Comparison of ENCODE assay signal across 21 mouse cellular contexts in genomic region chr6:119758490-119758889, GRCm38 (mm10).
DNase-seq lines count a peak whose midpoint lies in the region; ATAC-seq and TF ChIP-seq lines count a peak whose summit lies in the region.
"Had no signal": no experiment of that assay in that cellular context is flagged by ENCODE, and none has a peak within 500 bp of the region (broad histone marks: within the 10 kb centered on the region; RNA-seq: fewer than 3 reads in every experiment).

No protein-coding gene starts in this region.

- peak; percentile 35; the same call in 1 of the 2 replicates for TF ChIP-seq CTCF in cerebellum, adult 2 months (IDR thresholded peaks at IDR 0.05; ENCODE audit: borderline replicate concordance, insufficient read depth, low read depth, low read length)
- TF ChIP-seq CTCF in kidney, adult 2 months (conservative IDR thresholded peaks at IDR 0.05; ENCODE audit: insufficient read depth, insufficient read length, low read depth, low read length), result 0 out of 2 replicates have a peak, but pooled peaks have one; percentile 15

- no peak overlapping the region for H3K27ac ChIP-seq in cerebellum, adult 2 months (ENCODE audit: insufficient read depth, low read length)
- no peak overlapping the region for H3K27ac ChIP-seq in kidney, adult 2 months (ENCODE audit: insufficient read depth, low read depth, low read length)
- no peak overlapping the region for H3K27ac ChIP-seq in kidney, embryonic 14.5 days (ENCODE audit: low read depth, low read length)
- no peak overlapping the region for H3K27ac ChIP-seq in midbrain, embryonic 14.5 days (replicated peaks; ENCODE audit: low read depth, low read length)
- H3K27ac ChIP-seq in midbrain, embryonic 13.5 days, result no peak overlapping the region
- H3K27ac ChIP-seq: embryonic facial prominence, embryonic 13.5 days; limb, embryonic 13.5 days; liver, embryonic 14.5 days had no signal

- H3K27me3 ChIP-seq in cerebellum, adult 2 months (ENCODE audit: control insufficient read depth, insufficient read depth, low read length), result no peaks in the 10 kb centered on the region
- no peaks in the 10 kb centered on the region for H3K27me3 ChIP-seq in kidney, adult 2 months (replicated peaks; ENCODE audit: control insufficient read depth, insufficient read depth, low read length)
- H3K27me3 ChIP-seq in kidney, embryonic 14.5 days (ENCODE audit: control insufficient read depth, insufficient read depth, low read length), result no peaks in the 10 kb centered on the region
- H3K27me3 ChIP-seq in midbrain, embryonic 14.5 days (ENCODE audit: control insufficient read depth, insufficient read depth, low read length), result no peaks in the 10 kb centered on the region
- H3K27me3 ChIP-seq in midbrain, embryonic 13.5 days, result no peaks in the 10 kb centered on the region
- H3K27me3 ChIP-seq: embryonic facial prominence, embryonic 13.5 days; heart, embryonic 12.5 days; limb, embryonic 13.5 days; megakaryocyte, embryonic 14.5 days had no signal

- DNase-seq in cerebellum, adult 2 months, result no peak
- DNase-seq in cerebellum, adult 8-10 months, result no peak
- DNase-seq in kidney, adult 2 months, result no peak
- DNase-seq in midbrain, embryonic 14.5 days, result peak; percentile 15
- DNase-seq in frontal cortex, adult 2 months (ENCODE audit: extremely low spot score in 1 of 2, low spot score in 1 of 2), result no peak
- DNase-seq: cerebellum, postnatal 10 days; heart, postnatal 4 days; kidney, adult 8-10 months; kidney, postnatal 4 days; lung, postnatal 10 days; right cerebral cortex, postnatal 4 days; thymus, postnatal 14 days had no signal

- no peaks in the 10 kb centered on the region for H3K36me3 ChIP-seq in kidney, adult 2 months (ENCODE audit: control insufficient read depth, insufficient read depth, low read length)
- H3K36me3 ChIP-seq in kidney, embryonic 14.5 days (ENCODE audit: control insufficient read depth, insufficient read depth, low read length), result peaks cover 6% of the 10 kb centered on the region; the same call in 1 of the 2 replicates
- peaks cover 7% of the 10 kb centered on the region for H3K36me3 ChIP-seq in midbrain, embryonic 14.5 days (ENCODE audit: control insufficient read depth, insufficient read depth, low read length)
- peaks cover 6% of the 10 kb centered on the region for H3K36me3 ChIP-seq in midbrain, embryonic 13.5 days

- no peak for ATAC-seq in kidney, embryonic 14.5 days (ENCODE audit: low FRiP score, low TSS enrichment)
- no peak for ATAC-seq in midbrain, embryonic 14.5 days (ENCODE audit: low FRiP score, low TSS enrichment)
- no peak for ATAC-seq in midbrain, embryonic 13.5 days
- ATAC-seq: forebrain, embryonic 14.5 days; hindbrain, embryonic 16.5 days had no signal

- 63% methylated on average over 2 of the region's 2 CpGs for WGBS in cerebellum, adult 2 months
- WGBS in kidney, adult 2 months, result 77% methylated on average over 2 of the region's 2 CpGs
- 87% methylated on average over 2 of the region's 2 CpGs for WGBS in kidney, embryonic 14.5 days
- 80% methylated on average over 2 of the region's 2 CpGs for WGBS in midbrain, embryonic 14.5 days
- WGBS in midbrain, embryonic 13.5 days, result 82% methylated on average over 2 of the region's 2 CpGs

- H3K9ac ChIP-seq in kidney, embryonic 14.5 days (ENCODE audit: low read depth, low read length), result no peak overlapping the region
- no peak overlapping the region for H3K9ac ChIP-seq in midbrain, embryonic 14.5 days (replicated peaks; ENCODE audit: low read length)
- no peak overlapping the region for H3K9ac ChIP-seq in midbrain, embryonic 13.5 days (replicated peaks)
- H3K9ac ChIP-seq: embryonic facial prominence, embryonic 13.5 days; heart, embryonic 12.5 days; limb, embryonic 13.5 days; liver, embryonic 14.5 days had no signal

- H3K9me3 ChIP-seq in kidney, embryonic 14.5 days (ENCODE audit: control insufficient read depth, low read length), result no peaks in the 10 kb centered on the region
- H3K9me3 ChIP-seq in midbrain, embryonic 14.5 days (ENCODE audit: control insufficient read depth, low read length), result no peaks in the 10 kb centered on the region
- no peaks in the 10 kb centered on the region for H3K9me3 ChIP-seq in midbrain, embryonic 13.5 days
- H3K9me3 ChIP-seq: embryonic facial prominence, embryonic 13.5 days; heart, embryonic 12.5 days; limb, embryonic 13.5 days; megakaryocyte, embryonic 14.5 days had no signal

- H3K4me1 ChIP-seq in cerebellum, adult 2 months (ENCODE audit: control insufficient read depth, insufficient read depth, low read length), result peaks cover 9% of the 10 kb centered on the region; the same call in 1 of the 2 replicates
- H3K4me1 ChIP-seq in kidney, adult 2 months (ENCODE audit: control insufficient read depth, insufficient read depth, low read length), result no peaks in the 10 kb centered on the region; the same call in 1 of the 2 replicates
- no peaks in the 10 kb centered on the region for H3K4me1 ChIP-seq in kidney, embryonic 14.5 days (ENCODE audit: control insufficient read depth, insufficient read depth, low read length)
- H3K4me1 ChIP-seq in midbrain, embryonic 14.5 days (ENCODE audit: control insufficient read depth, insufficient read depth, low read length), result no peaks in the 10 kb centered on the region
- no peaks in the 10 kb centered on the region for H3K4me1 ChIP-seq in midbrain, embryonic 13.5 days (replicated peaks)
- H3K4me1 ChIP-seq: embryonic facial prominence, embryonic 13.5 days; limb, embryonic 13.5 days had no signal

- TF ChIP-seq POLR2A in cerebellum, adult 2 months (IDR thresholded peaks at IDR 0.05; ENCODE audit: borderline replicate concordance, insufficient read depth, low read length), result no peak
- TF ChIP-seq POLR2A in kidney, adult 2 months (IDR thresholded peaks at IDR 0.05; ENCODE audit: low read depth, low read length), result no peak

- no peak overlapping the region for H3K4me3 ChIP-seq in cerebellum, adult 2 months (replicated peaks; ENCODE audit: insufficient read depth, low read depth, low read length)
- no peak overlapping the region for H3K4me3 ChIP-seq in kidney, adult 2 months (ENCODE audit: insufficient read depth, low read depth, low read length)
- no peak overlapping the region for H3K4me3 ChIP-seq in kidney, embryonic 14.5 days (ENCODE audit: low read length)
- H3K4me3 ChIP-seq in midbrain, embryonic 14.5 days (replicated peaks; ENCODE audit: low read depth, low read length), result no peak overlapping the region
- no peak overlapping the region for H3K4me3 ChIP-seq in midbrain, embryonic 13.5 days (replicated peaks)
- H3K4me3 ChIP-seq: embryonic facial prominence, embryonic 13.5 days; heart, embryonic 12.5 days; limb, embryonic 13.5 days; megakaryocyte, embryonic 14.5 days had no signal

- no peak overlapping the region for H3K4me2 ChIP-seq in kidney, embryonic 14.5 days (replicated peaks; ENCODE audit: low read depth, low read length)
- H3K4me2 ChIP-seq in midbrain, embryonic 14.5 days (ENCODE audit: low read length), result no peak overlapping the region
- no peak overlapping the region for H3K4me2 ChIP-seq in midbrain, embryonic 13.5 days (replicated peaks)
- H3K4me2 ChIP-seq: embryonic facial prominence, embryonic 13.5 days; heart, embryonic 12.5 days; limb, embryonic 13.5 days had no signal
